Mouse (Mus musculus): Measurements from ENCODE around the gene Atg101.

DNA sequence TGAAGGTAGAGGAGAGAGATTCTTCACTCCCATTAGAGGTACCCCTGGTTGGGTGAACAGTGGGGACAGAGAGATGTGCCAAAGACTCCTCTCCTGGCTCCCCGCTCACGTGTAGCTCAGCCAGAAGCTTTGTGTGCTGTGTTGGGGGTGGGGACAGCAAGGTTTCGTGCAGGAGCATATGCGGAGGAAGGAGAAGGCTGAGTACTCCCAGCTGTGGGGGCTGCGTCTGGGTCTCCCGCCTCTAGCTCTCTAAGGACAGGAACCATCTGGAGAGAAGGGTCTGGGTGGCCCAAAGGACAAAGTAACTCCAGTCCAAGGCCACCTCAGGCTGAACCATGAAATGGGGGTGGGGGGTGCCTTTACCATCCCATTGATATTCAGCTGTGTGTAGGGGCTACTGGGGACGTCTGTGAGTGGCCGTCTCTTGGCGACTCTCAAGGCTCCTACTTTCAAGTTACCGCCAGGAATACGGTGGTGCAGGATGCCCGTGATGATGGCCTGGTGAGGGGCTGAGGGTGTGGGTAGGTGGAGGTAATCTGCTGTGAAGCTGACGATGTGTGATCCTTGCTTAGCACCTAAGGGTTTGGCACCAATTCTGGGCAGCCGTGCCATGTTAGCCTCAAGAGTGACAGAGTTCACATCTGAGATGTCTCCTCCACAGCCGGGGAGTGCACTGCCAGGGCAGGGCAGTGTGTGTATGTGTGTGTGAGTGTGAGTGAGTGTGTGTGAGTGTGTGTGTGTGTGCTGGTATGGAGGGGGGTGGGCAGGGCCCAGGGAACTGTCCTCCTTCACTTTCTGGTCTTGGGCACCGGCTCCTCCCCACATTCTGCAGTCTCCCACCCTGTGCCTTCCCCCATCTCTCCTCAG is 10.2 kb downstream of the Atg101 start:
- no peak for TF ChIP-seq POLR2A (IDR thresholded peaks at IDR 0.05; ENCODE audit: insufficient read depth, low read length)
- no peak for TF ChIP-seq CTCF (IDR thresholded peaks at IDR 0.05; ENCODE audit: low read depth, low read length)
- no peak for TF ChIP-seq EP300 (IDR thresholded peaks at IDR 0.05; ENCODE audit: insufficient read depth, low read depth, low read length)

All from ES-Bruce4 (cell line).